Mouse (Mus musculus) gastrocnemius, adult 18-20 months (tissue): Measurements from ENCODE around the gene Aqp1. TPM values are rescaled to one million over a fixed set of nuclear protein-coding genes. Genes with fewer than 3 reads are reported as not detected.

Source experiments
- DNase-seq: peaks from one replicate; pipeline ENCODE4 v3.0.0; 2021; ENCODE audit warnings: low spot score
- total RNA-seq, 2 experiments: library from RNA; stranded (reverse); gene quantifications; 2 replicates each; pipeline ENCODE4 v1.2.3; 2021

The Aqp1 gene
- total RNA-seq, 2 experiments from 2014 or later: 212 to 215 TPM

DNA sequence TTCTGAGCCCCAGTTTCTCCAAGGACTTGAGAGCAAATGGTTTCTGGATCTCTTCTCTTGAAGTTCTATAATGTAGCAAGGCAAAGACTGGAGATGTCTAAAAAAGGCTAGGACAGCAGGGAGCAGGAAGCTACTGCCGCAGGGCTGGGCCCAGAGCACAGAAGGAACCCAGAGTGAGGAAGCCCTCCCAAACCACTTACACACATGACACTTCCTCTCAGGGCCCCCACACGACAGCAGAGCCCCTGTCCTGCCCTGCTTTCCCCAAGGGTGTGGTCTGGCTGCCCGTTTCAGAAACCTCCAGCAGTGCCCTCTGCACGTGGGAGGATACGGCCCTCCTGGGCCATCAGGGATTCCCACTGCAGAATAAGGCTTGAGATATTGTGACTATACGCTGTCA lies 4.9 kb upstream of the Aqp1 start:
- no peak for DNase-seq

DNA sequence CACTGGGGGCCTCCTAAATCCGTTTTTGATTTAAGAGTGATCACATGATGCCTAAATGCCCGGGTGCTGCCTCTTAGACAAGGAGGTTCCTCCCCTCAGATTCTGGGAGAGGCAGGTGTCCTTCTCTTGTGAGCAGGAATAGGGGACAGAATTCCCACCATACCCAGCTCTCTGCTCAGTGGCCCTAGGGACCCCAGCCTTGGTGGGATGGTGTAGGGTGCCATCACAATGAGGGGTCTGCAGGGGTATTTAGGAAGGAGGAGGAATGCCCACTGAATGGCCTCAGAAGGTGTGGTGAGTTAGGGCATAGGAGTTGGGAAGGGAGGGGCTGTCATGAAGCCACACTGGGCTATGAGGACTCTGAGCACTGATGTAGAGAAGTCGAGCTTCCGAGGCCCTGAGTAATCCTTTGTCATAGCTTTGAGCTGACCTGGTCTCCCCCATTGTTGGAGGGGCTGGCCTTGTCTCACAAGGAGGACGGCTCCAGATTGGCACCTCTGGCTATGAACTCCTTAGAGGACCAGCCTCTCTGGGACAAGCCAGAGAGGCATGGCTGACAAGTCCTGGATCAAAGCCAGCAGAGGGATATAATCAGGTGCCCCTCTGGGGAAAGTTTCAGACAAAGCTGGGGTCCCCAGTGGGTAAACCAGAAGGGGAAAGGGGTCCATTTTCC lies 4.0 kb upstream of the Aqp1 start:
- DNase-seq: no peak

DNA sequence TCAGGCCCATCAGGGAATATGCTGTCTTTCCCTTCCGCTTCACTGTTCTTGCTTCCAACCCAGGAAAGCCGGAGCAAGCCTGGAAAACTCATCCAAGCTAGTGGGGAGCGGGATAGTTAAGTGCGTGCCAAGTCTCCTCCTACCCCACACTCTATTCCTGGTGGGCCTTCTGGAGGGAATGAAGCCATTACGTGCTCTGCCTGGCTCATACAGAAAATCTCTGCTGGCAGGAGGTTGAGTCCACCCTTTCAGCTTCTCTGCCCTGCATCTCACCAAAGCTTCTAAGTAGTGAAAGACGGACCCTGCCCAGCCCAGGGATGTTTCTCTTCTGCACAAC lies 3.5 kb upstream of the Aqp1 start:
- DNase-seq: no peak

GRCm38 (mm10) chr6:55337242-55337641 lies 1.0 kb downstream of the Aqp1 start:
- no peak for DNase-seq

DNA sequence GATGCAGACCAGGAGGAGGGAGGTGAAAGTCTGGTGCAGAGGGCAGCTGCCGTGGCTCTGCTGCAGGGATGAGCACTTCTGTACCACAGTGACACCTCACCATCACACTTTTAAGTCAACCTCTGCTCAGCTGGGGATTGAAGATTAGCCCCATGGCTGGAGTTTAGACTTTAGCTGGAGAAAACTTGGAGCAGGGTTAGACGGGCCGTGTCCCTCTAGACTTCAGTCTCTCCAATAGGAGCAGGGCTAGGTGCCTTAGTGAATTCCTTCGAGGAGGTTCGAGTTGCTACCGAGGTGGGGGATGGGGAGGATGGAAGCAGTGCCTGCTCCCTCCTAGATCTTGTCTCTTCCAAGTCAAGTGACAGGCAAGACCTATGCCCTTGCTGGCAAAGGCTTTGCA lies 1.8 kb downstream of the Aqp1 start:
- no peak for DNase-seq

DNA sequence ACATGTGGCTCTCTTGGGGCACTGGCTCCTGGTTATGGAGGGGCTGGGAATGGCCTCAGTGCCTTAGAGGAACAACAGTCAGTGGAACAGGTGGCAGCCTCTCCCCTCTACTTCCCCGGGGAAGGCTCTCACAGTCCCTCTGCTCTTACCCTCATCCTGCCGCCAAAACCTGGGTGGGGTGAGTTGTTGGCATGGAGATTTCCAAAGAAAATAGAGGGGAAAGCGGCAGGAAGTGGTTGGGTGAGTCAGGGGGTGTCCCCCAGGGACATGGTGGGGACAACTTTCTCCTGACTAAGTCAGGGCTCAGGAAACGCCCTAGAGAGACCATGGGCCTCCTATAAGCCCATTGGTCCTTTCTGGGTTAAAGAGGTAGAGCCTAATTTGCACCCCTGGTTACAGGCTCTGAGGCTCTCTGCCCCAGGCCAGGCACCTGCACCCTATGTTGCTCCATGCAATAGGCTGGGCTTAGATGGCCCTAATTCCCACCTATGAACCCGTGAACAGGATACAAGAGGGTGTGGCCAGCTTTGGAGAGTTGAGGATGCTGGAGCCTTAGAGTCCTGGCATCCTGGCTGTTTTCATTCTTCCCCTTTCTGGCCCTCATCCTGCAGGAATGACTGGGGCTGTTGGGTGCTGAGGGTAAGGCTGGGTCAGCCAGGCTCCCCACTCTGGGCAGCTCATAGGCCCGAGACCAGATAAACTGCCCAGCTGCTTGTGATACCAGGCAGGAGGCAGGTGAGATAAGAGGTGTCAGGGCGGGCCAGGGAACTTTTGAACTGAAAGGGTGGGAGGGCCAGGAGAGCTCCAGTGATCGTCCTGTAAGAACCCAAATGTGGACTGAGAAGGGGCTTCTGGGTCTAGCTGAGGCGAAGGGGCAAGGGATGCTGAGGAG lies 2.9 kb downstream of the Aqp1 start:
- DNase-seq: no peak

DNA sequence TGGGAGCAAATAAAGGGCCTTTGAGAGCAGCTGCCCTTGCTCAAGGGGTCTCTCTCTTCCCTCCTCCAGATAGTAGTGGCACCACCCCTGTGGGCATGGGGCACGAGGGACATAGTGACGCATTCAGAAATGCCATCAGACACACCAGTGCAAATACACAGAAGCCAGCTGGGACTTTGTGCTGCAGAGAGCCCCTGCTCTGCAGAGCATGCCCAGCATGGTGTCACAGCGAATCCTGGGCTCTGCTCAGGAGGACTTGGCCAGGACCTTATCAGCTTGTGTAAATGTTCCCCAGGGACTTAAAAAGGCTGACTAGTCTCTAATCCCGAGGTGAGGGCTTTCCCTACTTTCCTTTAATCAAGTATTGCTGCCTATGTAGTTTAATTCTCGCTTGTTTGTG lies 5.5 kb downstream of the Aqp1 start:
- DNase-seq: no peak

DNA sequence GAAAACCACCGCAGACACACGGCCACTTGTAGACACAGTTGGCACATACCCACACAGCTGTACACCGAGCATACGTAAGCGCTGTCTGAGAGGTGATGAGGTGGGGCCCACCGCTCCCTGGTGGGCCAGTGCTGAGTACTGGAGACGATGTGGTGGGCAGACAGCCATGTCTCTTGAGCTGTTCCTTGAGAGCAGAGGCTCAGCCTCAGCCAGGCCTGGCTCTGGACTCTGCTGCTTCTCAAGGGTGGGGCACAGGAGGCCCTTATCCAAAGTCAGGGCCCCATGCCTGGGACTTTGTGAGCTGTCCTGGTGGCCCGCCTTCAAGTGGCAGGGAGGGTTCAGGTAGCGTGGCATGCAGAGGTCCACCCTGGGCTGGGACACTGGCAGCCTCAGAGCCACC lies 6.1 kb downstream of the Aqp1 start:
- no peak for DNase-seq

DNA sequence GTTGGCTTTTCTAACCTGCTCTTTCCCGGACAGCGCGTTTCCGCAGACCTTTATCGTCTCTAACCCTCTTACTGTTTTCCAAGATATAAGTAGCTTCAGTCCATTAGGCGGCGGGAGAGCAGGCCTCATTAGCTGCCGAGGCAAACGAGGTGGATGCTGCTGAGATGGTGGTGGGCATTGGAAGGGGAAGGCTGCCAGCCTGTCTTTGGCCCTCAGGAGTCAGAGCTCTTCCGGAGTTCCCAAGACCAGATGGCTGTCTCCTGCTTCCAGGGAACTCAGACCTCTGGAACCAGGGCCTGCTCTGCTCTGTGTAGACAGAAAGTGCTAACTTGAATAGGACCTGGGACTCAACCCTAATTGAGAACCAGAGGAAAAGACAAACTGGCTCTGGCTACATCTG lies 7.2 kb downstream of the Aqp1 start:
- DNase-seq: no peak

DNA sequence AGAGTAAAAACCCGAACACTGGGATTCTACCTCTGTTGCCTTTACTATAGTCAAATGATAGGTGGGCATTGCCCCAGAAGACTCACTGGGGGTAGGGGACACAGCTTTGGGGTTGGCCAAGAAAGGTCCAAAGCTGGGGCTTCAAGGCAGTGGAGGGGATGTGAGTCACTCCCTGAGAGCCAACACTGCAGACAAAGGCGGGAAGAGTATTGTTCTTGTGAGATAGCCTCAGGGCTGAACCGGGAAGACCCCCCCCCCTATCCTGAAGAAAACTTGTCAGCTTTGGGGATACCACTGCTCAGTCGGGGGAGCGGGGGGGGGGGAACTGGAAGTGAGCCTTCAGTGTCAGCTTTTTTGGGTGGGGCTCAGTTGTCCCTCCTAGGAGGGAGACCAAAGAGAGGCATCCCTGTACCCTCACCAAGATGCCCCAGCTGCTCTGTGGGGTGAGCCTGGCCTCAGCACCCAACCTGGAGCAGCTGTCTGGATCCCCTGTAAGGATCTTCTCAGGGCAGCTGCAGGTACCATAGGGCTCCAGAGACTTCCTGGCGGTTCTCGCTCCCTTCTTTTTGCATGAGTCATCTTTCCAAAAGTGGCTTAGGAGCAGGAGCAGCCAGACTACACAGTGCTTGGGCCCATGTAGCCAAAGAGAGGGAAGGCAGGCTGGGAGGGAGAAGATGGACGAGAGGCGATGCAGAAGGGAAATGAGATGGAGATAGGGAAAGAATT lies 8.2 kb downstream of the Aqp1 start:
- DNase-seq: no peak

DNA sequence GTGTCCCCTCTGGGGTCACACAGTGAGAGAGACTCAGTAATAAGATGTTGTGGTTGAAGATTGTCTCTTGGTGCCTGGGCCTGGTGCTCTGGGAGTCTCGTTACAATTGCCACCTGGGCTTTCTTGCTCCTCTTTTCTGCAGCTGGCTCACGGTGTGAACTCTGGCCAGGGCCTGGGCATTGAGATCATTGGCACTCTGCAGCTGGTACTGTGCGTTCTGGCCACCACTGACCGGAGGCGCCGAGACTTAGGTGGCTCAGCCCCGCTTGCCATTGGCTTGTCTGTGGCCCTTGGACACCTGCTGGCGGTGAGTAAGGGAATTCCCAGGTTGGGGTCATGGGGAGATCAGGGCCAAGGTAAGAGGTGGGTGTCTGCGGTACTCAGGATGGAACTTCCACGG lies 9.0 kb downstream of the Aqp1 start:
- DNase-seq: no peak

GRCm38 (mm10) chr6:55346491-55346890 lies 10.3 kb downstream of the Aqp1 start:
- DNase-seq: no peak

- no peak for DNase-seq
These were observed 11.7 kb downstream of the Aqp1 start for GRCm38 (mm10) chr6:55347711-55348571.

- DNase-seq: no peak
These were observed 13.0 kb downstream of the Aqp1 start for GRCm38 (mm10) chr6:55349231-55349630.

DNA sequence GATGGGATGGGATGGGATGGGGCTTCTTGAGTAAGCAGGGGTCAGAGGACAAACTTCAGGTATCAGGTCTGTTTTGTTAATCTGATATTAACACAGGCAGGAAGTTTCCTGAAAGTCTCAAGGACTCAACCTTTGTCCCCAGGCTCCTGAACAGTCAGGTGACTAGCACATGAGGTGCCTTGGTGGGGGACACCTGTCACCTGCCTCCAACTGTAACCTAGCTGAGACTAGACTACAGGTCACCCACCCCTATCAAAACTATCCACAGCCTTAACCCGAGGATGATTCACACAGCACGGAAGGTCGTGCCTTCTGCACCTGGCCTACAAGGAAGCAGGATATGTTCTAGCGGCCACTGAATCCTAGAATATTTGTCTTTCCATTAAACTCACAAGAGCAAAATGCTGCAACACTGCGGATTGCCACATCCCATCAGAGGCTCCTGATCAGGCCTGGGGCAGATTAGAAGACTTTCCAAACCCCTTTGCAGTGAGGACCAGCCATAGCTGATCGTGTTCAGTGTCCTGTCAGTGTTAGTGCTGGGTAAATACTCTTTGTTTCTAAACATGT lies 14.2 kb downstream of the Aqp1 start:
- no peak for DNase-seq

- no peak for DNase-seq
These were observed 15.5 kb downstream of the Aqp1 start for GRCm38 (mm10) chr6:55351712-55352111.

DNA sequence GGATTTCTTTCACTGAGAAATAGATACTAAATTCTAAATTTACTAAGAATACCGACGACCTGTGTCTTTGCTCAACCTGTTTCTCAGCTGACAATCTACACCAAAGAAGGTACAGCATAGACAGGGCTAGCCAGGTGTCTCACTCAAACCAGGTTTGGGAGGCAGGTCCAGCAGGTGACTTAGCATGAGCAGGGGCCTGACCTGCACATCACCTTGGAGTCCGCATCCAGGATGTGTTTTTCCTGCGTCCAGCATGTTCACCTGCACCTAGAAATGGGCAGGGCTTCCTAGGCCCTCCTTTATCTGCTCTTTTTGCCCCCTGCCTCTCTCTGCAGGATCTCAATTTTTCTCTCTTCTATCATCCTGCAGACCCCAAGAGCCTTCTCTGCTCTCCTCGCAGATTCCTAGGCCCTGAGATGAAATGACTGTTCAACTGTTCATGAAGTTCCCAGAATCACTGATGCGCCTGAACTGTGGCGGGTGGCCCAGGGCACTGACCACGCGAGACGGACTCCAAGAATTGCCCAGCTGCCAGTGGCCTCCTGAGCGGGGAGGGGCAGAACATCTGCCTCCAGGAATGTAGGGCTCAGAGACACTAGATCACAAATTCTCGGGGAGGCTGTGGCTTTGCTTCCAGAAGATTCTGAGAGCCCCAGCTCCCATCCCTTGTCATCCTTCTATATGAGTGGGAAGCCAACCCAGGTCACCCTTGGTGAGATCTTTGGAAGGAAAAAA lies 17.6 kb downstream of the Aqp1 start:
- DNase-seq: no peak

- DNase-seq: no peak
These were observed 18.4 kb downstream of the Aqp1 start for GRCm38 (mm10) chr6:55354456-55355117.

GRCm38 (mm10) chr6:55355575-55355974 lies 19.3 kb downstream of the Aqp1 start:
- no peak for DNase-seq
